Mouse (Mus musculus) midbrain, postnatal 0 days (tissue): ENCODE data around the gene 1700102P08Rik. TPM values are rescaled to one million over a fixed set of nuclear protein-coding genes. Genes with fewer than 3 reads are reported as not detected.

ENCODE experiments used
- ATAC-seq: fragments of 200-750 bp; cut with Nextera tagmentation; 2 replicates; pipeline ENCODE4 v1.8.0; 2017; ENCODE audit warnings: moderate number of reproducible peaks, mild to moderate bottlenecking, moderate TSS enrichment, moderate library complexity; ENCODE audit not compliant: low FRiP score
- DNase-seq: peaks from one replicate; pipeline ENCODE4 v3.0.0-alpha.2; 2015; ENCODE audit warnings: low spot score
- H3K27ac ChIP-seq: fragments of 300-500 bp; sonication (generic); 2 replicates; pipeline ENCODE4 v1.5.1; 2014; ENCODE audit warnings: low read depth, mild to moderate bottlenecking, low read length, mixed read lengths
- H3K27me3 ChIP-seq: fragments of 300-500 bp; sonication (generic); 2 replicates; pipeline ENCODE4 v1.6.1; 2014; ENCODE audit warnings: low read length, control low read depth, mixed read lengths; ENCODE audit not compliant: insufficient read depth
- H3K36me3 ChIP-seq: fragments of 300-500 bp; sonication (generic); 2 replicates; pipeline ENCODE4 v1.6.1; 2014; ENCODE audit warnings: low read length, control low read depth, mixed read lengths; ENCODE audit not compliant: insufficient read depth
- H3K4me1 ChIP-seq: fragments of 300-500 bp; sonication (generic); 2 replicates; pipeline ENCODE4 v1.6.1; 2014; ENCODE audit warnings: mild to moderate bottlenecking, control low read depth, antibody characterized with exemption, low read length, mixed read lengths; ENCODE audit not compliant: insufficient read depth
- H3K4me2 ChIP-seq: fragments of 300-500 bp; sonication (generic); 2 replicates; pipeline ENCODE4 v1.6.1; 2014; ENCODE audit warnings: low read depth, mild to moderate bottlenecking, low read length, mixed read lengths; ENCODE audit not compliant: poor library complexity, severe bottlenecking
- H3K4me3 ChIP-seq: fragments of 300-500 bp; sonication (generic); 2 replicates; pipeline ENCODE4 v1.5.1; 2014; ENCODE audit warnings: low read depth, mild to moderate bottlenecking, low read length, moderate library complexity
- H3K9ac ChIP-seq: fragments of 300-500 bp; sonication (generic); replicated peaks from 2 replicates; pipeline ENCODE4 v1.6.1; 2014; ENCODE audit warnings: mild to moderate bottlenecking, low read length, moderate library complexity, mixed read lengths; ENCODE audit not compliant: poor library complexity, severe bottlenecking
- H3K9me3 ChIP-seq: fragments of 300-500 bp; sonication (generic); 2 replicates; pipeline ENCODE4 v1.6.1; 2016; ENCODE audit warnings: low read length, control low read depth
- CTCF ChIP-seq: IDR thresholded peaks from 2 replicates; pipeline ENCODE4 v1.5.1; 2016; ENCODE audit warnings: antibody characterized with exemption, mild to moderate bottlenecking
- WGBS: fragments of 180-500 bp; shearing (Covaris S2); extraction: QIAGEN DNeasy Blood & Tissue Kit; methylation state at CpG from one replicate; pipeline ENCODE4 v1.1.7; 2014; 5-methylcytosine and 5-hydroxymethylcytosine counted together
- polyA plus RNA-seq: library from polyadenylated mRNA; unstranded; fragments of >200 nt; fragmentation: Nextera tagmentation; extraction: Ambion mirVana; gene quantifications from 2 replicates; pipeline ENCODE4 v1.2.1, GENCODE M21; 2015
- total RNA-seq: library from RNA; depleted of rRNA; stranded (reverse); fragments of >200 nt; gene quantifications from 2 replicates; pipeline ENCODE4 v1.2.3, GENCODE M21; 2014

1700102P08Rik gene
- total and polyA plus RNA-seq, 2 experiments from 2014 or later: 1.4 to 3.0 TPM

DNA sequence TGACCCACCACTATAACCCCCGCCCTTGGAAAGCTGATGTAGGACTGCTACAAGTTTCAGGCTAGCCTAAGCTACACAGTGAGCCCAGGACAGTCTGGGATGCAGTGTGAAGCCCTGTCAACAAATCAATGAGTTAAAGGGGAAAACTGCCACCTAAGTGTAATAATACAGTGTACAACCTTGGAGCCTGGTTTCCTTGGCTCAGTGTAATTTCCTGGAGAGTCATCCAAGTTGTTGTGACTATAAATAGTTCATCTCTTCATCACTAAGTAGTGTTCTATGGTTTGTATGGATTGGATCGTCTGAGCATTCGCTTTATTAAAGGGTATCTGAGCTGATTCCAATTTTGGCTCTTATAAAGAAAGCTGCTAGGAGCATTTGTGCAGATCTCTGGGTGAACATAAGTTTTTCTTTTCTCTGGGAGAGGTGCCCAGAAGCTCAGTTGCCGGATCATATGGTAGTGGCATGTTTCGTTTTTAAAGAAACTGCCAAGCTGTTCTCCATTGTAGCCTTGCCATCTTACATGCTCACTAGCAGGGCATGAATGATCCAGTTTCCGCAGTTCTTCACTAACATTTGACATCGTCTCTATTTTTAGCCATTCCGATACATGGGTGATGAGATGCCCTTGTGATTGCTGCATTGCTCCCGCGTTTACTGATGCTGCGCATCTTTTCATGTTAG is 48.8 kb downstream of the 1700102P08Rik start:
- H3K4me3 ChIP-seq: no peak overlapping the region
- DNase-seq: peak; percentile 17
- 87% methylated on average over 11 of the region's 11 CpGs for WGBS
- no peak overlapping the region for H3K9ac ChIP-seq
- H3K4me2 ChIP-seq: no peak overlapping the region
- no peak for TF ChIP-seq CTCF
- no peaks in the 10 kb centered on the region for H3K9me3 ChIP-seq
- ATAC-seq: no peak
- no peaks in the 10 kb centered on the region for H3K27me3 ChIP-seq
- no peaks in the 10 kb centered on the region for H3K36me3 ChIP-seq
- no peak overlapping the region for H3K27ac ChIP-seq
- H3K4me1 ChIP-seq: no peaks in the 10 kb centered on the region

DNA sequence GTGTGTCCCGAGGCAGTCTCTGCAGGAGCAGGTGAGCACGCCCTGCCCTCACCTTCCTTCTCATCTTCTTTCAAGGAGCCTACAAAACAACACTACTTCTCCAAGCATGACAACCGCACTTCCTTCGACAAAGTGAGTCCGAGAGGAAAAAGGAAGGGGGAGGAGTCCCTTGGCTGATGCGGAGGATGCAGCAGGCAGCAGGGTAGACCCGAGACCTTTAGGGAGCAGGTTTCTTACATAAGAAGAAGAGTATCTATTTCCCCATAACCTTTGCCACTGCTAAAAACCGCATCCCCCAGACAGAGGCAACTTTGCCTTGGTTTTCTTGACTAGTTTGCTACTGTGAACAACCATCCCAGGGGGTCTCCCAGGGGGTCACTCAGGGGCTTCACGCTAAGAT is 52.5 kb downstream of the 1700102P08Rik start:
- Histone ChIP-seq H3K4me2 (no peak overlapping the region), H3K27me3 (no peaks in the 10 kb centered on the region), H3K4me3 (no peak overlapping the region), H3K27ac (no peak overlapping the region), H3K4me1 (peaks cover 7% of the 10 kb centered on the region), H3K36me3 (peaks cover 17% of the 10 kb centered on the region), H3K9me3 (no peaks in the 10 kb centered on the region), H3K9ac (no peak overlapping the region)
- ATAC-seq (no peak), DNase-seq (no peak)
- TF ChIP-seq CTCF: no peak
- 69% methylated on average over 9 of the region's 9 CpGs for WGBS

DNA sequence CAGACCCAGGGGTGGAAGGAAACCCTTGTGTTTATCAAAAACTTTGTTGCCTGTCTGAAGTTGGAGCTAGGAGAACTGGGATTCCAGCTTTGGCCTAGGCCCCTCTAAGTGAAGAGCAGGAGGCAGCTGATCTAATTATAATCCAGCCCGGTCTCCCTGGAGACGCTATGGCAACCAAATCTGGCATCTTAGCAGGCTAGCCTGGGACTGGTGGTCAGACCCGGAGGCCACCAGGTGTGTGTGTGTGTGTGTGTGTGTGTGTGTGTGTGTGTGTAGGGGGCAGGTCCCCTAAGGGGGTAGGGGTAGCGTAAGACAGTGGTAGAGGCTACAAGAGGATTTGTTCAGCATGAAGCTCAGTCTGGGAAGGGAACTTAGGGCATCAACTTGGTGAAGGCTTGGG is 57.3 kb downstream of the 1700102P08Rik start:
- Histone ChIP-seq H3K9me3 (no peaks in the 10 kb centered on the region), H3K36me3 (peaks cover 17% of the 10 kb centered on the region), H3K4me1 (peaks cover 29% of the 10 kb centered on the region), H3K27ac (peak overlapping the region; percentile 82), H3K9ac (no peak overlapping the region; the same call in 1 of the 2 replicates), H3K27me3 (no peaks in the 10 kb centered on the region), H3K4me2 (peak overlapping the region; percentile 73), H3K4me3 (peak overlapping the region; percentile 15)
- ATAC-seq: peak; percentile 22; the same call in 1 of the 2 replicates
- DNase-seq: peak; percentile 79
- WGBS: 11% methylated on average over 4 of the region's 4 CpGs
- TF ChIP-seq CTCF: no peak

DNA sequence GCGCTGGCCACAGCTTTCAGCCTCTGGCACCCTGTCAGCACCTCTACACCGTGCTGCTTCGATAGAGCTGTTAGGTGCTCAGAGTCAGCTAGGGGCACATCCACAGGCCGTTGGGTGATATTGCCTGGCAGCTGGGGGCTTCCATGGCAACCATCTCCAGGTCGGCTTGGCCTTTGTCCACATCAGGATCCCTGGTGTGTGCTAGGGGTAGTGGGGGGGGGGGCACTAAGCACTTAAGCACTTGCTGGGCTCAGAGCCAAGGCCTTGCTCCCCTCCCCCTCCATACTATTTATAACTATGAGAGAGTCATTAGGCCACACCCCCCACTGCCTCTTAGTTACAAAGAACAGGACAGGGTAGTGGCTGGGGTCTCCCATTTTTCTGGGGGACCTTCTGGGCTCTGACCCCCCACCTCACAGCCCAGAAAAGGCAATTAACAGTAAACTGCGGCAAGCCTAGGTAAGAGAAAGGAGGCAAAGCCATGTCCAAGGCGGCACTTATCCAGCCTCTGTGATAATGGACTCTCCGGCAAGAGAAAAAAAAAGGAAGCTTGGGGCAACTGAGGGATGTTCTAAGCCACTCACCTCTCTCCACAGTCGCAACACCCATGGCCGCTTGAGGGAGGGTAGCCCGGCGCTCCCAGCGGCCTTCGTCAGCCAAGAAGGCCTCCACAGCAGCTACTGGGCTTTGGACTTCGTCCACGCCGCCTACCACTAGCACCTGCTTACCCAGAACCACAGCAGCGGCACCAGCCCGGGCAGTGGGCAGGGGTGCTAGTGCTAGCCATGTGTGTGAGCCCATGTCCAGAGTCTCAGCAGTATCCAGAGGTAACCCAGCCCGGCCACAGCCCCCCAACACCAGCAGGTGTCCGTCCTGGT is 57.9 kb downstream of the 1700102P08Rik start:
- H3K4me1 ChIP-seq: peaks cover 29% of the 10 kb centered on the region
- ATAC-seq (peak; percentile 35), DNase-seq (peak; percentile 76)
- H3K36me3 ChIP-seq: peaks cover 17% of the 10 kb centered on the region
- H3K4me2 ChIP-seq: peak overlapping the region; percentile 73
- H3K27me3 ChIP-seq: no peaks in the 10 kb centered on the region
- peak; percentile 8; the same call in 1 of the 2 replicates for TF ChIP-seq CTCF
- peak overlapping the region; percentile 75 for H3K4me3 ChIP-seq
- H3K27ac ChIP-seq: peak overlapping the region; percentile 82
- WGBS: 37% methylated on average over 21 of the region's 21 CpGs
- peak overlapping the region; percentile 29 for H3K9ac ChIP-seq
- no peaks in the 10 kb centered on the region for H3K9me3 ChIP-seq

DNA sequence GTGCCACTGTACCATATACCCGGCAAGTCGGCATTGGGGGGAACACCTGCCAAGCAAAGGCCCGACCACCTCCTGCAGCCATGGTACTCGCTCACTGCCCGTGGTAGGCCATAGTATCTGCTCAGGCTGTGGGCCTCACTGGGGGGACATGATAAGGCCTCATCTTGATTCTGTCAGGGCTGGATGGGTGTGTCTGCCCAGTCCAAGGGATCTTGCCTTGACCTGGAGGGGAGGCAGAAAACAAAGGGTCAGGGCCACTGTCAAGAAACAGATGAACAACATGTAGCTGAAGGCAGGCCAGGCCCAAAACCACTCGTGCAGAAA is 58.5 kb downstream of the 1700102P08Rik start:
- whole genome bisulfite sequencing: 67% methylated on average over 6 of the region's 6 CpGs
- no peaks in the 10 kb centered on the region for H3K27me3 ChIP-seq
- H3K4me3 ChIP-seq: peak overlapping the region; percentile 75
- TF ChIP-seq CTCF: no peak
- H3K9me3 ChIP-seq: no peaks in the 10 kb centered on the region
- peaks cover 29% of the 10 kb centered on the region for H3K4me1 ChIP-seq
- peak overlapping the region; percentile 73 for H3K4me2 ChIP-seq
- no peak for DNase-seq
- peaks cover 17% of the 10 kb centered on the region for H3K36me3 ChIP-seq
- peak overlapping the region; percentile 82 for H3K27ac ChIP-seq
- H3K9ac ChIP-seq: peak overlapping the region; percentile 29
- ATAC-seq: no peak
